Mouse (Mus musculus) C2C12 (cell line): ENCODE measurements around the gene Ndufb6.

Source experiments
- CTCF ChIP-seq: IDR thresholded peaks from one replicate; pipeline ENCODE4 v1.5.1; 2011; ENCODE audit not compliant: control insufficient read depth, insufficient read depth, insufficient read length
- MAX ChIP-seq: IDR thresholded peaks from one replicate; pipeline ENCODE4 v1.6.1; 2011; ENCODE audit warnings: mild to moderate bottlenecking, control low read depth
- MYOD1 ChIP-seq: IDR thresholded peaks from one replicate; pipeline ENCODE4 v1.6.1; 2011; ENCODE audit warnings: low read depth; ENCODE audit not compliant: control insufficient read depth, insufficient read length
- USF1 ChIP-seq: IDR thresholded peaks from one replicate; pipeline ENCODE4 v1.6.1; 2011; ENCODE audit warnings: low read depth, mild to moderate bottlenecking, control low read depth, moderate library complexity

GRCm38 (mm10) chr4:40226095-40226494, 53.1 kb downstream of the Ndufb6 start:
- TF ChIP-seq CTCF (no peak), MYOD1 (no peak), MAX (no peak), USF1 (no peak)
